Mouse (Mus musculus) right cerebral cortex, adult 2 months (tissue): ENCODE measurements at regions not wholly inside any gene's neighbourhood (a gene's known extent, or its start where the extent isn't known, plus 50 kb on each side); places are given as distances from the start of the nearest gene placed in this dataset.
A peak's percentile ranks its signal among the peaks of the same experiment; 100 is the strongest.

Experiments
- DNase-seq, 2 experiments: peaks; one replicate each; pipeline ENCODE4 v3.0.0; 2021 to 2022; ENCODE audit warnings: low spot score in 2 of 2

DNA sequence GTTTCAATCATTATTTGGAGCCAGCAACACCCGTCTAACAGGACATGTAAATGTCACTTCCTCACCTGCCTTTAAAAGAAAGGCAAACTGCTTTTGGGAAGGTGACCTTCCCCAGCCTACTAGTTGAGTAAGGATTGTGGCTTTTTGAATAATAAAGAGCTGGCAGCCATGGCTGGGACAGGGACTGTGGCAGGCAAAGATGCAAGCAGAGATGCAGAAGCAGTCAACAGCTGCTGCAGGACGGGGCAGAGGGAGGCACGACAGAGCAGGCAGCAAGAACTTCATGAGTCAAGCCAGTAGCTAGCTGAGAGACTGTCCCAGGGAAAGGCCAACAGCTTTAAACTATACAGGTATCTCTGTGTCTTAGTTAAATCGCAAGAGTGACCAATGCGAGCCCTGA, 334.7 kb upstream of the Zfp462 start:
- DNase-seq: no peak

DNA sequence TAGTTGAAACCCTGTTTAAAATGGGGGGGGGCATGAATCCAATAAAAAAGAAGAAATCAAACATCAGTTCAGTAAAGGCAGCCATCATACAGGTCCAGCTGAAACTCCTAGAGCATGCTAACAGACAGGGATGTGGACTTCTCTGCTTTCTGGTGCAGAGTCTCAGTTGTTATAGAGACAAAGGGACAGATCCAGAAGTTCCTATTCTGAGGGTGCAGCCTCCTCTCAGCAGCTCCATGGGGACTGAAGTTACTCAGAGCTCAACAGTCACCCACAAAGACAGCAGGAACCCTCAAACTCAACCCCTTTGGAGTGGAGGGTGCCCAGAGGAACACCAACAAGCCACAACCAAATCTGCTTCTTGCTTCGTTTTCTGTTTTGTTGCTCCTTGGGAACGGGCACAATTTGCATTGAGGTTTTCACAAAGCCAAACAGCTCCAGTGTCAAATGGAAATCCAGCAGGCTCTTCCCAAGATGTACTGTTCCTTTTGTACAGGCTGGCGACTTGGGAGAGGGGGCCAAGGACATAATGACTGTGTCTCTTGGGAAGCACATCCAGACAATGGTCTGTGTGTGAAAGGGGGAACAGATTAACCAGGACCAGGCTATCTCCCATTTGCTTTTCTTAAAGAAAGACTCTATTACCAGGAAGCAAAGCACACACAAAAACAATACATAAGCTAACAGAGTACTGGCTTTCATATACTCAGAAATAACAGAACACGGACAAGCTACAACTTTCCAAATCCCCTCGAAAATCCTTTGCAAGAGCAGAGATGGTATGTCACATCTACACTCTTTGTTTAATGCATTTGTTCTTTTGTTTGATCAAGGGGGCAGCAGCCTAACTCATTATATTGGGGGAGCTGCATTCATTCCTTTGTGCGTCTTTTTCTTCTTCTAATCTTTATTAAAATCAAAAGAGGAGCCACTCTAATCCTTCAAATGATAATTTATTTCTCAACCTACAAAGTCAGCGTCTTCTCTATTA, 332.6 kb upstream of the Zfp462 start:
- no peak for DNase-seq

GRCm38 (mm10) chr4:54613076-54613475, 331.8 kb upstream of the Zfp462 start:
- DNase-seq: no peak

DNA sequence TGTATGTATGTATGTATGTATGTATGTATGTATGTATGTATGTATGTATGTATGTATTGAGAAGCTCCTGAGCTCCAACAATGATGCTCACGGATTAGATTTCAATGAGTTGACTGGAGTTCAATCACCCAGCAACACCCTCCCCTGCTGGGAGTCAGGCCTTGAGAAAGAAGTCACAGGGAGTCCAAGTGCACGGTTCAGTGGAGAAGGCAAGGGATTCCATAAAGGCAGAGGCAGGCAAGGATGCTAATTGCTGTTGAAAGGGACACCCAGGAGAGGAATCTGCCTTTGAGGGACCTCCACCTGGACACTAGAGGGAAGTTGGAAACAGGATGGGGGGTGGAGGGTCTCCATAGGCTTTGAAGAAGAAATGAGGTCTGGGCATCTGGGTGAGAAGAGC, 331.2 kb upstream of the Zfp462 start:
- DNase-seq: no peak

DNA sequence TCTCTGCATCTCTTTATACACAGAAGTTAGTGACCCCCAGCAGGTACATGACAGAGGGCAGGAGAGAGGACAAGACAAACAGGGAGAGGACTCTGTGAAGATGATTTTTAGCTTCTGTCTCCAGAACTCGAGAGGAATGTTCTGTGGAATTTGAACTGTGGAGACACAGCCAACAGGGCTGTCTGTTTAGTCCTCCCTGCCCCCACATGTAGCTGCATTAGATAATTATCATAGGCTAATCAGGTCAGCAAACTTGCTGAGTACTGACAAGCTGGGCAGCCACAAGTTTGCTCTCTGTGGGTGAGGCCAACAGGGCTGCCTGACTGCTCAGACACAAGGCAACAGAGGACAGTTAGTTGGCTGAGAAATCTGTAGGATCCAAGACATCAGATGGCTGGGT, 329.0 kb upstream of the Zfp462 start:
- no peak for DNase-seq

DNA sequence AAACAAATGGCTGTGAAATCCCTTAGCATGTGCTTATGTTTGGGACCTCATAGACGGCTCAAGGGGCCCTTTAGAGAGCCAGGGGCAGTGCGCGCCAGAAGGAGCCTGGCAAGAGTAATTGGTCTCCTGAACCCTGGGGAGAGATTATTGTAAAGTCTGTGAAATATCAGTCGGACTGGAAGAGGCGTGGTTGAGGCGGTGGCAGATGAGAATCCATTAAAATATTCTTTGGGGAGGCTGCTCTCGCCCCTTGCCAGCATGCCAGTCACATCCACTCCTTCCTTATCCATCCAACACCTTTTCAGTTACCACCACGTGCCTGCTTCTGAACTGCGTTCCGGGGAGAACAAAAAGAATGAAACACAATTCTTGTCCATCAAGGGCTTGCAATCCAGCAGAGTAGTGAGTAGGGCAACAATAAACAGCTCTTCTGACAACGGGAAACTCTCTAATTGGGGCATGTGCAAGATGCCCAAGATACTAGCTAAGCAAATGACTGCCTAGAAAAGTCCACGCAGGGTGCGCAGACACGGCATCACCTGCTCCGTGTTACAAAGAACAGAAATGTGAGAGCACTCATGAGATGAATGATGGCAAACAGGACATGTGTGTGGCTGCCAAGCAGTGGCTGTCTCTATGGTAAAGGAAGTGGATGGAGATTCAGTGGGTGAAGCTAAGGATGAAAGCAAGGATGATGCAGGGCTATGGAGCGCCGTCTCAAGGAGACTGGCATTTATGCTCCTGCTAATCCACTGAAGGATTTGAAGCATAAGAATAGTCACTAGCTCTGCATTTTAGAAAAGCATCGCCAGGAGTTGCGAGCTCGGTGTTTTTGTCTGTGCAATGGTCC, 320.6 kb upstream of the Zfp462 start:
- DNase-seq: no peak

DNA sequence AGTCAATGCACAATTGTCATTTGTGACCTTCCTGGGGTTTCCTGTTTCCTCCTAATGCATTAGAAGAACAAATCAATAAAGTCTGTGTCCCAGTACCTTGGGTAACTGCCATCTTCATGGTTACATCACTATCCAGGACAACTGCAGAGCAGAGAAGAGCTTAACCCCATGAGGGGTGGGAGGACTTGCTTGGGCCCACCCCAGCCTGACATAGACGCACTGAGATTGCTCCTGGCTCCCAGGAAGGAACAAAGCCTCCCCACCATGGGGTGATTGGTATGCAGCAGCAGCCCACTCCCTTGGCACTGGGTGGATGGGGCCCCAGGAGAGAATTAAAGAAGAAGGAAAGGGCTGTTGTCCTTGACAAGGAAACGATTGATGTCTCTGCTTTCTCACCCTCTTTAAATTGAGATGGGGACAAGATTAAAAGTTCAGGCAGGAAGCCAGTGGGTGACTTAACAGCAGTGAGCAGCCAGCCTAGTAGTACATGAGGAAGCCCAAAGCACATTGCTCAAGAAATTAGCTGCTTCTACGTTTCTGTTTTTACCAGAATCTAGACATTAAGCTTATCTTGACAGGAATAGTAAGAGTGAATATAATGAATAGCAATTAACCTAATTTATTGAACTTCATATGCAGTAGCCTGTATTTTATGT, 307.7 kb upstream of the Zfp462 start:
- no peak for DNase-seq

- DNase-seq: peak in 1 of 2 experiments; percentile 3
Observed at GRCm38 (mm10) chr4:54646033-54646432, 298.8 kb upstream of the Zfp462 start.

- DNase-seq: peak in 1 of 2 experiments; percentile 7
Observed at GRCm38 (mm10) chr4:54646459-54646858, 298.4 kb upstream of the Zfp462 start.

DNA sequence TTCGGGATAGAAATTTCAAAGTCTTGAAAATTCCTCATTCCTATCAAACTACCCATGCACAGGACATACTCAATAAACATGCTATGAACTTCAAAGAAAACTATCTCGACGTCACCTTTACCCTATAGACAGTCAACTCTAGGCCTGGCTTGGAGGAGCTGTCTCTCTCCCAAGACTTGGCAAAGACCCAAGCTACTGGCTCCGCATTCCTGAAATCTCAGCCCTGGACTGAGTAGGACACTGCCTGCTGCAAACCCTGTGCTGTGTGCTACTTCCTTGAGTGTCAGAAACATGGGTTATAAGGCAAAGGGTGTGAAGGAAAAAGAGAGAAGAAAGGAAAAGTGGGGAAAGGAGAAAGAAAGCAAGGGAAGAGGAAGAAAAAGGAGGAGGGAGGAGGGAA, 296.6 kb upstream of the Zfp462 start:
- DNase-seq: no peak

GRCm38 (mm10) chr4:54651646-54652110, 293.2 kb upstream of the Zfp462 start:
- DNase-seq: no peak

- no peak for DNase-seq
Observed at GRCm38 (mm10) chr4:54652111-54653021, 292.5 kb upstream of the Zfp462 start.

GRCm38 (mm10) chr4:54653097-54653776, 291.6 kb upstream of the Zfp462 start:
- DNase-seq: no peak
